Mouse (Mus musculus) embryonic fibroblast, embryonic 13.5 days (primary cell): ENCODE results near the gene Tanc2. TPM values are rescaled to one million over a fixed set of nuclear protein-coding genes. Genes with fewer than 3 reads are reported as not detected.

Experiments used
- H3K27ac ChIP-seq: 2 replicates; pipeline ENCODE4 v1.5.1; 2012; ENCODE audit warnings: low read length, control low read depth, inconsistent platforms; ENCODE audit not compliant: insufficient read depth
- H3K4me1 ChIP-seq: 2 replicates; pipeline ENCODE4 v1.6.1; 2011; ENCODE audit warnings: low read length; ENCODE audit not compliant: control insufficient read depth, insufficient read depth
- H3K4me3 ChIP-seq: 2 replicates; pipeline ENCODE4 v1.5.1; 2011; ENCODE audit warnings: mild to moderate bottlenecking, control low read depth, low read length; ENCODE audit not compliant: insufficient read depth
- CTCF ChIP-seq: IDR thresholded peaks from 2 replicates; pipeline ENCODE4 v1.5.1; 2011; ENCODE audit warnings: mild to moderate bottlenecking, control low read depth, low read length, moderate library complexity, borderline replicate concordance; ENCODE audit not compliant: insufficient read depth
- POLR2A ChIP-seq: IDR thresholded peaks from 2 replicates; pipeline ENCODE4 v1.6.1; 2011; ENCODE audit warnings: low read depth, mild to moderate bottlenecking, control low read depth, low read length, moderate library complexity
- polyA plus RNA-seq: library from polyadenylated mRNA; stranded (reverse); fragments of >200 nt; gene quantifications from 2 replicates; pipeline ENCODE4 v1.2.4, GENCODE M21; 2011; ENCODE audit warnings: low read depth; ENCODE audit not compliant: missing spikeins, insufficient read length

Tanc2 gene
- polyA plus RNA-seq, 1 experiment: 32.0 TPM

GRCm38 (mm10) chr11:105807103-105807502, 217.3 kb downstream of the Tanc2 start:
- Histone ChIP-seq H3K27ac (no peak overlapping the region), H3K4me1 (no peaks in the 10 kb centered on the region), H3K4me3 (no peak overlapping the region)
- TF ChIP-seq POLR2A: no peak
- no peak for TF ChIP-seq CTCF

- no peaks in the 10 kb centered on the region; the same call in 1 of the 2 replicates for H3K4me1 ChIP-seq
- no peak overlapping the region for H3K4me3 ChIP-seq
- H3K27ac ChIP-seq: peak overlapping the region; percentile 77
- TF ChIP-seq CTCF (no peak), POLR2A (no peak)
Observed at GRCm38 (mm10) chr11:105823246-105823645, 233.5 kb downstream of the Tanc2 start.

GRCm38 (mm10) chr11:105823759-105824158, 234.0 kb downstream of the Tanc2 start:
- TF ChIP-seq POLR2A (no peak), CTCF (no peak)
- H3K27ac ChIP-seq: no peak overlapping the region
- no peaks in the 10 kb centered on the region; the same call in 1 of the 2 replicates for H3K4me1 ChIP-seq
- no peak overlapping the region for H3K4me3 ChIP-seq

GRCm38 (mm10) chr11:105828175-105828574, 238.4 kb downstream of the Tanc2 start:
- no peak for TF ChIP-seq POLR2A
- no peak for TF ChIP-seq CTCF
- no peak overlapping the region for H3K27ac ChIP-seq
- H3K4me1 ChIP-seq: no peaks in the 10 kb centered on the region; the same call in 1 of the 2 replicates
- no peak overlapping the region for H3K4me3 ChIP-seq

- Histone ChIP-seq H3K4me1 (no peaks in the 10 kb centered on the region), H3K4me3 (no peak overlapping the region), H3K27ac (no peak overlapping the region)
- TF ChIP-seq POLR2A (no peak), CTCF (no peak)
Observed at GRCm38 (mm10) chr11:105835209-105835608, 245.4 kb downstream of the Tanc2 start.

- TF ChIP-seq POLR2A: no peak
- TF ChIP-seq CTCF: no peak
- H3K27ac ChIP-seq: no peak overlapping the region
- no peak overlapping the region for H3K4me3 ChIP-seq
- no peaks in the 10 kb centered on the region for H3K4me1 ChIP-seq
Observed at GRCm38 (mm10) chr11:105836344-105836891, 246.6 kb downstream of the Tanc2 start.

GRCm38 (mm10) chr11:105837962-105838361, 248.2 kb downstream of the Tanc2 start:
- TF ChIP-seq POLR2A (no peak), CTCF (no peak)
- no peak overlapping the region for H3K4me3 ChIP-seq
- H3K27ac ChIP-seq: no peak overlapping the region
- no peaks in the 10 kb centered on the region for H3K4me1 ChIP-seq

- Histone ChIP-seq H3K4me3 (no peak overlapping the region), H3K27ac (no peak overlapping the region), H3K4me1 (no peaks in the 10 kb centered on the region)
- TF ChIP-seq CTCF: no peak
- TF ChIP-seq POLR2A: no peak
Observed at GRCm38 (mm10) chr11:105845901-105846300, 256.1 kb downstream of the Tanc2 start.

- peaks cover 6% of the 10 kb centered on the region; the same call in 1 of the 2 replicates for H3K4me1 ChIP-seq
- H3K4me3 ChIP-seq: no peak overlapping the region
- TF ChIP-seq CTCF (no peak), POLR2A (no peak)
- no peak overlapping the region; the same call in 1 of the 2 replicates for H3K27ac ChIP-seq
Observed at GRCm38 (mm10) chr11:105855504-105855903, 265.7 kb downstream of the Tanc2 start.

GRCm38 (mm10) chr11:105858063-105858462, 268.3 kb downstream of the Tanc2 start:
- H3K4me3 ChIP-seq: no peak overlapping the region
- H3K4me1 ChIP-seq: peaks cover 6% of the 10 kb centered on the region; the same call in 1 of the 2 replicates
- TF ChIP-seq POLR2A (no peak), CTCF (no peak)
- no peak overlapping the region for H3K27ac ChIP-seq
